Mouse (Mus musculus) embryo, embryonic 10 days (tissue): ENCODE results near the gene Add1.
A peak's percentile ranks its signal among the peaks of the same experiment; 100 is the strongest.

Experiments used
- DNase-seq: peaks from one replicate; pipeline ENCODE4 v3.0.0-alpha.2; 2015; ENCODE audit warnings: low spot score

Gene Add1

GRCm38 (mm10) chr5:34573268-34574221 lies at the start of gene Add1:
Gene Add1, plus strand, starts transcription at chr5:34573664.
- DNase-seq: peak; percentile 97

- DNase-seq: no peak
Observed at GRCm38 (mm10) chr5:34523958-34524485, 49.4 kb upstream of the Add1 start.

GRCm38 (mm10) chr5:34524511-34524910 lies 49.0 kb upstream of the Add1 start:
- no peak for DNase-seq

GRCm38 (mm10) chr5:34525663-34526476 lies 47.6 kb upstream of the Add1 start, which contains the start of gene Sh3bp2:
Gene Sh3bp2, plus strand, starts transcription at chr5:34525838.
- peak; percentile 92 for DNase-seq

DNA sequence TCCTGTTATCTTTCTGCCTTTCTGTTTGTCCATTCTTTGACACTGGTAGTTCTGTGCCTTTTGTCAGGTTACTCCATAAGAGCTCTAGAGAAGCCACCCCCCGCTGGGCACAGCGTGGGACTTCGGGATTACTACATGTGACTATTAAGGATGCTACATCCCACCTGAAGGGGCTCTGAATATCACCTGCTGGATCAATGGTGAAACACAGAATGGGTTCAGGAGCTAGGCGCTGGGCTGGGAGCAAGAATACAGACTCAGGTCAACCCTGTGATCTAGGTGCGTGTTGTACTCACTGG lies 47.0 kb upstream of the Add1 start:
- DNase-seq: no peak

- DNase-seq: no peak
Observed at GRCm38 (mm10) chr5:34527352-34527751, 46.1 kb upstream of the Add1 start.

- DNase-seq: no peak
Observed at GRCm38 (mm10) chr5:34528724-34529123, 44.7 kb upstream of the Add1 start.

- no peak for DNase-seq
Observed at GRCm38 (mm10) chr5:34530116-34530515, 43.3 kb upstream of the Add1 start.

DNA sequence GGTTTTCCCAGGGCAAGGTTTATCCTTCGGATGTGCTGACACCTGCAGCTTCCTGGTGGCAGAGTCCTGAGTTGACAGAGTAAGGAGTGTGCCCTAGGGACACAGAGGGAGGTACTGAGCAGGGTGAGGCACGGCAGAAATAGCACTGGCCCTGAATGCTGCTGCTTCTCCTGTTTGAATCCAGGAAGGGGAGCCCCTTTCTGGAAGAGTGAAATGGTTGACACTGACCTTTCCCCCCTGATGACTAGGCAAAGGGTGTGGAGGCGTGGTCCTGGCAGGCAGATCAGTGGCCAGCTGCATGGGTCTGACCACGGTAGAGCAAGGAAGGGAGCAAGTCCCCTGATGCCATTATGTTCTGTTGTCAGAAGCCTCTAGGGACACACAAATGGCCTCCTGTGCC lies 42.8 kb upstream of the Add1 start:
- DNase-seq: no peak

GRCm38 (mm10) chr5:34533066-34533465 lies 40.4 kb upstream of the Add1 start:
- DNase-seq: no peak

DNA sequence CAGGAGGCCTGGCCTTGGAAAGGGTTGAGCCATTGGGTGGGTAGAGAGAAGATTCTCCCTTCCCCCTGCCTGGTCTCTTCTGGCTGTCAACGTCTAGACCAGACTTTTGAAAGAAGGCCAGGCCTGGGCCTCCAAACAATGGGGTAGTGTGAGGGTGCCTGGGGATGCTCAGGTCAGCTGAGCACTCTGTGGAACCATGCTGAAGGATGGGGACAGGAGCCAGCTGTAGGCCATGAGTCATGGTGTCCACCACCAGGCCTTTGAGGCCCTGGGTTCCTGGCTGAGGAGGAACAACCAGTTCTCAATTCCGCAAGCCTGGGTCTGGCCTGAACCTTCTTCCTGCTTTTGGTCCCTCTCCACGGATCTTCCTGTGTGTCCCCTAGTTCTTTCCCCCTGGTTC lies 39.6 kb upstream of the Add1 start:
- DNase-seq: no peak

- no peak for DNase-seq
Observed at GRCm38 (mm10) chr5:34534776-34535581, 38.5 kb upstream of the Add1 start.

DNA sequence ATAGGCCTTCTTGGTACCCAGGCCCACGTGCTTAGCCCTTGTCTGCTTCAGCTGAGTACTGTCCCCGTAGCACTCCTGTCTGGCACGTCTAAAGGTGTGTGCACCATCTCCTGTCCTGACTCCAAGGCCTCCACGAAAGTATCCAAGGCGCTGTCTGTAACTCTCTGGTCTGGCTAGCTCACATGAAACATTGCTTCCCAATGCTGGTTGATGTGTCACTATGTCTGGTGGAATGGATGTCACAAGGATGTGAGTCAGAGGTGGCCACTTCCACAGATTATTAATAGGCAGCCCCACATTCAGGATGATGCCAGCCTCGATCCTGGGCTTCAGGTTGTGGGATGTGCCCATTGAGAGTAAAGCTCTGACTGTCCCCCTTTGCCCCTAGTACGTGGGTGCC lies 37.6 kb upstream of the Add1 start:
- DNase-seq: no peak

DNA sequence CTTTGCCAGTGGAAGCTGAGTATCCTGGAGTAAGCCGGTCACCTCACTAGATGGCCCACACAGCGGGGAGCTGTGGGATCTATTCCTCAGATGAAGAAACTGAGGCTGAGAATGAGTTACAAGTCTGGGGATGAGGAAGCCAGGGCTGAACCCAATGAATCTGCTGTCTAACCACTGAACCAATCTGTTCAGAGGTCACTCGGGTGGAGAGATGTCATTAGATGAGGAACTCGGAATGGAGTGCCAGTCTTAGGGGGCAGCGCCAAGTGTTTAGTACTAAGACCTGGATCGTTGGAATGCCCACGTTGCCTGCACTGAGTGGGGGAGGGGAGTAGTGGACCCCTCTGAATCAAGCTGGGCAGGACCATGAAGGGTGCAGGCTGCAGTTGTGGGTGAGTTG lies 35.4 kb upstream of the Add1 start:
- no peak for DNase-seq

GRCm38 (mm10) chr5:34538527-34538926 lies 34.9 kb upstream of the Add1 start:
- peak; percentile 63 for DNase-seq

GRCm38 (mm10) chr5:34539121-34539520 lies 34.3 kb upstream of the Add1 start:
- no peak for DNase-seq

- DNase-seq: no peak
Observed at GRCm38 (mm10) chr5:34542166-34542565, 31.3 kb upstream of the Add1 start.

GRCm38 (mm10) chr5:34543114-34543513 lies 30.4 kb upstream of the Add1 start:
- DNase-seq: no peak

DNA sequence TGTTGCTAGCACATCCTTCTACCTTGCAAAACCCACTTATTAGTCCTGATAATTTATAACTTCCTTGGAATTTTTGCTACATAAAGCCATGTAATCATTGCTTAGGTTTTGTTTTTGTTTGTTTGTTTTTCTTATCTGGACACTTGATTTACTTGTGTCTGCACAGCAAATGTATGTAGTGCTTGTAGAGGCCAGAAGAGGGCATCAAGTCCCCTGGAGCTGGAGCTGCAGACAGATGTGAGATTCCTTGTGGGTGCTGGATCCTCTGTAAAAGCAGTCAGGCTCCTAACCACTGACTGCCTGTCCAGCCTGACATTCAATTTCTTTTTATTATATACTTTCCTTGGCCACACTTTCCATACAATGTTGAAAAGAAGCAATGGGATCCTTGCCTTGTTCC lies 26.1 kb upstream of the Add1 start:
- peak; percentile 68 for DNase-seq

- DNase-seq: no peak
Observed at GRCm38 (mm10) chr5:34549135-34549482, 24.4 kb upstream of the Add1 start.

- DNase-seq: peak; percentile 83
Observed at GRCm38 (mm10) chr5:34549483-34550221, 23.8 kb upstream of the Add1 start.
